Mouse (Mus musculus): ENCODE results near the gene Slc2a8. TPM values are rescaled to one million over a fixed set of nuclear protein-coding genes. Genes with fewer than 3 reads are reported as not detected.

Slc2a8 gene
- polyA plus RNA-seq, 1 experiment = 12.4 TPM

DNA sequence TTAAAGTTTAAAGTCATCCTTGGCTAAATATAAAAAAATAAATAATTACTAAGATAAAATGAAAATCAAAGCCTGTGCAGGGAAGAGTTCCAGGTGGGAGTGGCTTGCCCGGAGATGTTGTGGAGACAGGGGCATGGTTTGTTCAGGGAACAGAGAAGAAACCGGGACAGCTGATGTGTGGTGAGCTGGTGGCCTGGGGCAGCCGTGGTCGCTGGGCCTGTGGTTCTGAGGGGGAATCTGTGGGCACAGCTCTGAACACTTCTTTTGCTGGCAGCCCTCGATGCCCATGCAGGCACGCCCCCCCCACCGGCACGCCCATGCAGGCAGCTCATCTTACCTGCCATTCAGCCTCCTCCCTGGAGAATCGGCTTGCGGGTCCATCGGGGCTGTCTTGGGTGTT, 34.4 kb downstream of the Slc2a8 start:
- DNase-seq (ENCODE audit: low read depth, low spot score) = no peak
- WGBS = 86% methylated on average over 11 of the region's 11 CpGs

DNA sequence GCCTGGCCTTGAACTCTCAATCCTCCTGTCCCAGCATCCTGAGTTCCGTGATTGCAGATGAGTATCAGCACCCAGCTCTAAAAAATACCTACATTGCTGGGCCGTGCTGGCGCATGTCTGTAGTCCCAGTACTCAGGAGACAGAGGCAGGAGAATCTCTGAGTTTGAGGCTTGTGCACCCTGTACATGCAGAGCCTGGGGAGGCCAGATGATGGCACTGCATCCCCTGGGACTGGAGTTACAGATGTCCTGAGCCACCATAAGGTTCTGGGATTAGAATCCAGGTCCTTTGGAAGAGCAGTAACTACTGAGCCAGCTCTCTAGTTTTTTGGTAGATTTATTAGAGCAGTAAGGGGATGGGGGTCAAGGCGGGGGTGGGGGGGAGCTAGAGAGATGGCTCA, 41.4 kb downstream of the Slc2a8 start:
- DNase-seq (ENCODE audit: low read depth, low spot score) = no peak
- WGBS = 97% methylated on average over 4 of the region's 4 CpGs

DNA sequence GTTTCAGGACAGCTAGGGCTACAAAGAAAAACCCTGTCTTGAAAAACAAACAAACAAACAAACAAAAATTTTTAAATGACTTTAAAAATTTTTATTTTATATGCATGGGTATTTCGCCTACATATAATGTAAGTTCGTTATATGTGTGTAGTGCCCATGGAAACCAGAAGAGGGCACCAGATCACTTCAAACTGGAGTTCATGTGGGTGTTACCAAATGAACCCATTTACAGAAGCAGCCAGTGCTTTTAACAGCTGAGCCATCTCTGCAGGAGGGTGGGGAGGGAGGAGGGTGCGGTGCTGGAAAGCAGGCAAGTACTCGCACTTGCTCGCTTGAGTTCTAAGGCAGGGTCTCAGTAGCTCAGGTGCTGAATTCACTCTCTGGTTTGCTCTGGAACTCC, 42.5 kb downstream of the Slc2a8 start:
- DNase-seq (ENCODE audit: low read depth, low spot score) = no peak
- 78% methylated on average over 5 of the region's 5 CpGs for WGBS

DNA sequence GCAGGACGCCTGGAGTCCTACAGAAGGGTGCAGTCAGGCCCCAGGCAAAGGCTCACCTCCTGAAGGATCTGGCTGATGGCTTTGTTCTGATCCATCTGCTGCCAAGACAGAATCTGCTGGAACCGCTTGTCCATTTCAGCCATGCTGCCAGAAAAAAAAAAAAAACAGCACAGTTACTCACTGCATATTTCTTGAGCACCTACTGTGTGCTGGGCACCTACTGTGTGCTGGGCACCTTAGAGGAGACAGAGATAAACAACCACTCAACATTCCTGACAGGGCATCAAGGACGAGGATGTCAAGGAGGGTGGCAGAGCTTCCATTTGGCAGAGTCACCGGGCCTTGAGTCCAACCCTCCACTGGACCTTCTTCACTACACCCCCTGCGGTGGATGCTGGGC, 43.1 kb downstream of the Slc2a8 start:
- no peak for DNase-seq (ENCODE audit: low read depth, low spot score)
- 96% methylated on average over 5 of the region's 5 CpGs for WGBS

DNA sequence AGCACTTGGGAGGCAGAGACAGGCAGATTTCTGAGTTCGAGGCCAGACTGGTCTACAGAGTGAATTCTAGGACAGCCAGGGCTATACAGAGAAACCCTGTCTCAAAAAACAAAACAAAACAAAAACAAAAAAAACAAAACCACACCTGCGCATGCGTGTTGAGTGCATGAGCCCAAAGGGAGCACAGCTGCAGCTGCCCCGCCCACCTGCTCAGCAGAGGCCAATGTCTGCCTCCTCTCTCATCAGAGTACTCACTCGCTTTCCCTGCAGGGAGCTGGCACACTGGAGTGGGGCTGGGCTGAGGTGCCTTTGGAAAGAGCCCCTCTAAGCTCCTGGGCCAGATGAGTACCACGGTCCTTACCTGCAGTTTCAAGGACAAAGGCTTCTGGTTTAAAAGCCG, 50.2 kb downstream of the Slc2a8 start:
- WGBS = 56% methylated on average over 7 of the region's 7 CpGs
- no peak for DNase-seq (ENCODE audit: low read depth, low spot score)

DNA sequence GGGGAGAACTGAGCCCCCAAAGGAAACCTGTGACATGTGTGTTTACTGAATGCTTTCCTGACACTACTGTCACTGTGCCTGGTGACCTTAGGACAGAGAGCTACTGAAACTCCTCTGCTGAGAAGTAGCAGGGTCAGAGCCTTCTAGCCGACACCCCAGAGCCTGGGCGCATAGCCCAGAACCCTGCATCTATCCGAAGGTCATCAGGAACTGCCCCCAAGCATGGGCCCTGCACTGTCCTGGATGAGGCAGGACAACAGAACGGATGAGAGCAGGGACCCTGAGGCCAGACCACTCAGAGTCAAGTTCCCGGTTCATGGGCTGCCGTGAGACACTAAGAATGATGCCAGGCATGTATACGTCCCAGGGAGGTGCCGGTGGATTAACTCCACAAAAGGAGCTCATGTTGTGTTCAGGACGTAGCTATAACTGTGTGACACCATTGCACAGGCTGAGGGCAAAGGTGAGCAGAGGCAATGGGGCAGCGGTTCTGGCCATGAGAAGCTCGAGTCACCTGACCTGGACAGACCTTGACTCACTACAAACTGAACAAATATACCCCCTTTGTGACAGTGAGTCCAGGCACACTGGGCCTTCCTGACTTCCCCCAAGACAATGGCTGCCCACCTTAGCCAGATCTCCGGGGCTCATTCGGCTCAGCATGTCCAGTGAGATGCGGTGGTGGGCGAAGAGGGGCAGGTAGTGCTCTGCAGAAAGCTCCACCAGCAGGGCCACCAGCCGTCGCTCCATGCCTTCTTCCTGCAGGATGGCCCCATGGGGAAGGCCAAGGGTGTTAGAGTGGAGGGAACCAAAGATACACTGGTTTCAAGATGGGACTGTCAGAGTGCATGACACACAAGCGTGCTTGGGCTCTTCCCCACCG, 52.7 kb downstream of the Slc2a8 start:
- WGBS = 84% methylated on average over 19 of the region's 19 CpGs
- DNase-seq (ENCODE audit: low read depth, low spot score) = no peak

DNA sequence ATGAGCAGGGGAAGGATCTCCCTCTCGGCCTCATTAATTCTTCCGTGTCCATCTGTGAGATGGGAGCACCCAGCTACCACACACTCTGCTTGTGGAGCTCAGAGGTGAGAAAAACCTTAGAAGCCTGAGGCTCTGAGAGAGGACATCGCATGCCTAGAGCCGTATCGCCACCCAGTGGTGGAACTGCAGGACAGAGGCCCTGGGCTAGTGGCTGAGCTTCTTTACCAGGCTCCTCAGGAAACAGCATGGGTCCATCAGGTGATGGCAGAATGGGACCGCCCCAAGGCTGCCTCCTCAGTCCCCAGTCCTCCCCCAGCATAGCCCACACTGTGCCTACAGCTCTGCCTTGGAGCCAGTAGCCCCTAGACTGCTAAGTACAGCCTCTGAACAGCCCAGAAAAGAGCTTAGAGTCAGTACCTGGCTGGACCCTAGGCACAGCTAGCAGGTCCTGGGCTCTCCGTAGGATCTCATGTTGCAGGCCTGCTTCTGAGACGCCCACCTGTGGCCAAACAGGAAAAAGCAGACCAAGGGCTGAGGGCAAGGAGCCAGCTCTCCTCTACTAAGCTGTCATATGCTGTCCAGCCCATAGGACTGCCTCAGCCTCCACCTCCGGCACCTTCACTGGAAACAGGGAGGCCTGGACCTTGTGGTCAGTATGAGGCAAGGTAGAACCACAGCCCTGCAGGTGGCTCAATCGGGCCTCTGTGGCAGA, 53.5 kb downstream of the Slc2a8 start:
- no peak for DNase-seq (ENCODE audit: low read depth, low spot score)
- WGBS = 49% methylated on average over 10 of the region's 10 CpGs

DNA sequence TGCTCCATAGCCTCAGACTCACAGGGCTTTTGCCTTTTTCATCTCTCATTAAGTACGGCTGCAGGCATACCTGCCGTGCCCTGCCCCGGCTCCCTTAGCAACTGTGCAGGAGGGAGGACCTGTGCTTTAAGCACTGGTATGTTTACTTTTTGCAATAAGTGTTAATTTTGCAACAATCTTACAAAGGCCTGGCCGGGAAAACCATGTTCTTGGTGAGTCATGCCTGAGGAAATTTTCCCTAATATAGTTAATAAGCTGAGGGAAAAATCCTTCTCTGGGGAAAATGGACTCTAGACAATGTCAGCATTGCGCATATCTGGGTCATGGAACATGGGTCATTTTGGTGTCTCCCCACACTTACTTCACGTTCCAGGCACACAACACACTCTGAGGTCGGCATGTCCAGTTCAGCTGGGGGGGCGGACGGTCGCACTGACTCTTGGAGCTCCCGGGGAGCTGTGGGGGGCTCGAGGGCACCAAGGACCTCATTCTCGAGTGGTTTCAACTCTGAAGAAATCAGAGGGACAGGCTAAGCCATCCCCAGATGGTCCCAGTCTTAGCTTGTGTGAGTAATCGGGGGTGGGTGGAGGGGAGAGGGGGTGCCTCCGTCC, 54.2 kb downstream of the Slc2a8 start:
- WGBS = 71% methylated on average over 15 of the region's 15 CpGs
- no peak for DNase-seq (ENCODE audit: low read depth, low spot score)

DNA sequence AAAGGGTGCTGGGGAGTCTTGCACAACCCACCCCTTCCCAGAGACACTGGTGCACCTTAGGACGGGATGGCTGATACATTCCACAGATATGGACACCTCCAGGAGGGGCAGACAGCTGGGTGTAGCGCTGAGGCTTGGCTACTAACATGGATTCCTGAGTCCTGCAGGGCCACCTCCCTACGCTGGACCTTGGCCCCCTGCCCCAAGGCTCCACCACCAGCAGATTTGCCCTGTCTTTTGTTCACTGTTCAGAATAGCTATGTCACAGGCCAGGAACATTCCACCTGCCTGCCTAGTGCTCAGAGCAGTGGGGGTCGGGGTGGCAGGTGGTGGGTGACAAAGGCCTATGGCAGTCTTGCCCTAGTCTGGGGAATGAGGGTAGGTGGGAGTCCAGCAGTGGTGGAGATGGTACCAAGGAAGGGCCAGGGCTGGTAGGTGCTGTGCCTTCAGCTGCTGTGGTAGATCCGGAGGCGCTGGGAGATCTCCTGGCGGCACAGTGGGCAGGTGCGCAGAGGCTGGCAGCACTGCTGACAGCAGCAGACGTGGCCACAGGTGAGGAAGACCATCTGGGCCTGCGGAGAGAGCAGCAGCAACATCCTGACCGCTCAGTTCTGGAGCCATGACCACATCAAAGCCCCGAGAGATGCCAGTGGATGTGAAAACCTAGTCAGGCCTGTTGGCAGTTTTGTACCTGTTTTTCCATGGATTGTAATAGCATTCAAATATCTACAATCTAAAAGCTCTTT, 55.4 kb downstream of the Slc2a8 start:
- DNase-seq (ENCODE audit: low read depth, low spot score) = no peak
- whole genome bisulfite sequencing = 88% methylated on average over 12 of the region's 12 CpGs

DNA sequence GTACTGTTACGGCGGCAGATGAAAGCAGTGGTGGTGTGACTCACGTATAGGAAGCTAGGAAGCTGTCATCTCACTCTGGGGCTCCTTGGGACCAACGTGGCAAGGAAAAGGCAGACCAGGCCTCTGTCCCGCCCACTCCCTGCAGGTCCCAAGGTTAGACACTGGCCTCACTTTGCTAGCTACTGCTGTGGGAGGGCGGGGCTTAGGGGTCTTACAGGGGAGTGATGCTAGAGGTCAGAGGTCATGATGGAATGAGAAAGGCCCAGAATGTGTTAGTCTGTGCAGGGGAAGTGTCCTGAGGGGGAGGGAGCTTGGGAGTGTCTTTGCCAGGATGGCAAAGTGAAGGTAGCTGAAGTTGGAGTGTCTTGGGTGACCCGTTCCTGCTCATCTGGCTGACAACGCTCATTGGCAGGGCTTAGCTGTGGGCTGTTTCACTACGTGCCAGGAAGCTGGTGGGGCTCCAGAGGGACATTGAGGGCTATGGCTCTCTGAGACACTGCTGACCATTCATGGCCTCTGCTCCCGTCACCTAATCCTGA, 57.5 kb downstream of the Slc2a8 start:
- WGBS = 72% methylated on average over 10 of the region's 10 CpGs
- no peak for DNase-seq (ENCODE audit: low read depth, low spot score)

DNA sequence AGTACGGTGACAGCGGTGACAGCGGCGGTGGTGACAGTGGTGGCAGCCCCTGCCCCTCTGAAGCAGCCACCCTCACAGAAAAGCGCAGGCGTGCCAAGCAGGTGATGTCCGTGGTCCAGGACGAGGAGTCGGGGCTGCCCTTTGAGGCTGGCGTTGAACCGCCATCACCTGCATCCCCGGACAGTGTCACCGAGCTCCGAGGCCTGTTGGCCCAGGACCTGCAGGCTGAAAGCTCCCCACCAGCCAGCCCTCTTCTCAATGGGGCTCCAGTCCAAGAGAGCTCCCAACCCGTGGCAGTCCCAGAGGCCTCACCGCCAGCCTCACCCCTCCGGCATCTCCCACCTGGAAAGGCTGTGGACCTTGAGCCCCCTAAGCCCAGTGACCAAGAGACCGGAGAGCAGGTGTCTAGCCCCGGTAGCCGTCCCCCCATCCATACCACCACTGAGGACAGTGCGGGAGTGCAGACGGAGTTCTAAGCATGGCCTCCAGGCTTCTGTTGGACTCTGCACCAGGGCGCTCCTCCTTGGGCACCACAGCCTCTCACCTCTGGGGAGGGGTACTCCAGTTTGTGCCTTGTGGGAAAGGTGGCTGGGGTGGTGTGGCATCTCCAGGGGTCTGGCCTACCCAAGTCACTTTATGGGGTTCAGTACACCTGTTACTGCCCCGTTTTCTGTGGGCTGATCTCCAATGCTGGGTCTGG, 58.2 kb downstream of the Slc2a8 start:
- WGBS = 92% methylated on average over 24 of the region's 24 CpGs
- no peak for DNase-seq (ENCODE audit: low read depth, low spot score)

Other genes starting within 250 kb of the Slc2a8 start
- 0.14 TPM in 1 of 2 replicates, not detected in the other for gene 6330409D20Rik, start 241.1 kb downstream of the Slc2a8 start, polyA plus RNA-seq (2012; rRNA removed)
- 93.7 and 110 TPM in 2 replicates for gene Tor2a, start 224.8 kb downstream of the Slc2a8 start, polyA plus RNA-seq (2012; rRNA removed)
- gene Ttc16, start 206.4 kb downstream of the Slc2a8 start, polyA plus RNA-seq (2012; rRNA removed) = 0.58 and 1.4 TPM in 2 replicates
- gene Ptrh1, start 206.3 kb downstream of the Slc2a8 start, polyA plus RNA-seq (2012; rRNA removed) = 17.4 and 30.9 TPM in 2 replicates
- not detected in 2 replicates for gene Cfap157, start 197.7 kb downstream of the Slc2a8 start, polyA plus RNA-seq (2012; rRNA removed)
- 9.4 and 9.7 TPM in 2 replicates for gene Stxbp1, start 134.8 kb downstream of the Slc2a8 start, polyA plus RNA-seq (2012; rRNA removed)
- 28.7 and 29.1 TPM in 2 replicates for gene Fam129b, start 106.0 kb downstream of the Slc2a8 start, polyA plus RNA-seq (2012; rRNA removed)
- gene Rpl12, start 20.5 kb downstream of the Slc2a8 start, polyA plus RNA-seq (2012; rRNA removed) = 380 and 390 TPM in 2 replicates
- gene Lrsam1, start 20.5 kb downstream of the Slc2a8 start, polyA plus RNA-seq (2012; rRNA removed) = 6.3 and 10.2 TPM in 2 replicates
- 0.63 and 1.4 TPM in 2 replicates for gene Garnl3, start 149.6 kb upstream of the Slc2a8 start, polyA plus RNA-seq (2012; rRNA removed)
- gene Angptl2, start 234.0 kb upstream of the Slc2a8 start, polyA plus RNA-seq (2012; rRNA removed) = 22.3 and 29.0 TPM in 2 replicates

Measured in large intestine, adult 2 months (tissue).